Mouse (Mus musculus) limb, embryonic 10.5 days (tissue): ENCODE results near the gene Taok3. TPM values are rescaled to one million over a fixed set of nuclear protein-coding genes. Genes with fewer than 3 reads are reported as not detected.
A peak's percentile ranks its signal among the peaks of the same experiment; 100 is the strongest.

ENCODE experiments used
- DNase-seq: peaks from one replicate; pipeline ENCODE4 v3.0.0-alpha.2; 2017; ENCODE audit warnings: low spot score
- H3K27ac ChIP-seq: fragments of 300-500 bp; sonication (generic); 2 replicates; pipeline ENCODE4 v1.5.1; 2016; ENCODE audit warnings: mild to moderate bottlenecking
- H3K27me3 ChIP-seq: fragments of 300-500 bp; sonication (generic); 2 replicates; pipeline ENCODE4 v1.6.1; 2016; ENCODE audit warnings: low read depth, mild to moderate bottlenecking; ENCODE audit not compliant: poor library complexity, severe bottlenecking
- H3K36me3 ChIP-seq: fragments of 300-500 bp; sonication (generic); 2 replicates; pipeline ENCODE4 v1.6.1; 2016; ENCODE audit warnings: mild to moderate bottlenecking, moderate library complexity
- H3K4me1 ChIP-seq: fragments of 300-500 bp; sonication (generic); 2 replicates; pipeline ENCODE4 v1.6.1; 2016
- H3K4me3 ChIP-seq: fragments of 300-500 bp; sonication (generic); 2 replicates; pipeline ENCODE4 v1.5.1; 2016; ENCODE audit warnings: mild to moderate bottlenecking, moderate library complexity
- H3K9me3 ChIP-seq: fragments of 300-500 bp; sonication (generic); replicated peaks from 2 replicates; pipeline ENCODE4 v1.6.1; 2016; ENCODE audit warnings: mild to moderate bottlenecking
- WGBS: fragments of 180-500 bp; shearing (Covaris S2); methylation state at CpG from one replicate; pipeline ENCODE4 v1.1.7; 2016; 5-methylcytosine and 5-hydroxymethylcytosine counted together
- polyA plus RNA-seq: library from polyadenylated mRNA; unstranded; fragments of >200 nt; fragmentation: Nextera tagmentation; extraction: Ambion mirVana; gene quantifications from 2 replicates; pipeline ENCODE4 v1.2.1, GENCODE M21; 2016

The Taok3 gene
- polyA plus RNA-seq, 1 experiment from 2014 or later: 6.2 TPM

GRCm38 (mm10) chr5:117137011-117137410, 17.1 kb downstream of the Taok3 start:
- no peaks in the 10 kb centered on the region for H3K9me3 ChIP-seq
- no peak overlapping the region for H3K4me3 ChIP-seq
- 0 out of 2 replicates have a peak overlapping the region, but pooled peaks have one; percentile 10 for H3K27ac ChIP-seq
- 45% methylated on average over 10 of the region's 10 CpGs for WGBS
- no peak for DNase-seq
- no peaks in the 10 kb centered on the region for H3K36me3 ChIP-seq
- no peaks in the 10 kb centered on the region for H3K27me3 ChIP-seq
- H3K4me1 ChIP-seq: peaks cover 36% of the 10 kb centered on the region

- H3K9me3 ChIP-seq: no peaks in the 10 kb centered on the region
- no peaks in the 10 kb centered on the region for H3K27me3 ChIP-seq
- DNase-seq: no peak
- WGBS: 83% methylated on average over 8 of the region's 8 CpGs
- H3K4me1 ChIP-seq: peaks cover 36% of the 10 kb centered on the region
- H3K27ac ChIP-seq: no peak overlapping the region
- no peak overlapping the region for H3K4me3 ChIP-seq
- no peaks in the 10 kb centered on the region for H3K36me3 ChIP-seq
These were observed 17.7 kb downstream of the Taok3 start for GRCm38 (mm10) chr5:117137594-117137993.

GRCm38 (mm10) chr5:117138295-117138988, 18.5 kb downstream of the Taok3 start:
- Histone ChIP-seq H3K4me1 (peaks cover 36% of the 10 kb centered on the region), H3K27me3 (no peaks in the 10 kb centered on the region), H3K4me3 (no peak overlapping the region), H3K27ac (no peak overlapping the region), H3K36me3 (no peaks in the 10 kb centered on the region), H3K9me3 (no peaks in the 10 kb centered on the region)
- 79% methylated on average over 11 of the region's 11 CpGs for WGBS
- no peak for DNase-seq

- H3K4me1 ChIP-seq: peaks cover 31% of the 10 kb centered on the region
- H3K9me3 ChIP-seq: no peaks in the 10 kb centered on the region
- no peak overlapping the region for H3K4me3 ChIP-seq
- WGBS: 77% methylated on average over 8 of the region's 8 CpGs
- no peaks in the 10 kb centered on the region for H3K36me3 ChIP-seq
- no peaks in the 10 kb centered on the region for H3K27me3 ChIP-seq
- no peak for DNase-seq
- no peak overlapping the region for H3K27ac ChIP-seq
These were observed 19.9 kb downstream of the Taok3 start for GRCm38 (mm10) chr5:117139822-117140221.

GRCm38 (mm10) chr5:117140374-117140773, 20.4 kb downstream of the Taok3 start:
- Histone ChIP-seq H3K27me3 (no peaks in the 10 kb centered on the region), H3K9me3 (no peaks in the 10 kb centered on the region), H3K36me3 (no peaks in the 10 kb centered on the region), H3K27ac (no peak overlapping the region), H3K4me1 (peaks cover 25% of the 10 kb centered on the region), H3K4me3 (no peak overlapping the region)
- no peak for DNase-seq
- 72% methylated on average over 7 of the region's 7 CpGs for WGBS

- no peak for DNase-seq
- WGBS: 61% methylated on average over 9 of the region's 9 CpGs
- no peak overlapping the region for H3K27ac ChIP-seq
- H3K4me3 ChIP-seq: no peak overlapping the region
- no peaks in the 10 kb centered on the region for H3K27me3 ChIP-seq
- peaks cover 8% of the 10 kb centered on the region for H3K4me1 ChIP-seq
- no peaks in the 10 kb centered on the region for H3K36me3 ChIP-seq
- H3K9me3 ChIP-seq: no peaks in the 10 kb centered on the region
These were observed 23.8 kb downstream of the Taok3 start for GRCm38 (mm10) chr5:117143721-117144135.

- no peak for DNase-seq
- Histone ChIP-seq H3K36me3 (no peaks in the 10 kb centered on the region), H3K9me3 (no peaks in the 10 kb centered on the region), H3K27ac (no peak overlapping the region), H3K27me3 (no peaks in the 10 kb centered on the region), H3K4me3 (no peak overlapping the region), H3K4me1 (no peaks in the 10 kb centered on the region)
These were observed 26.2 kb downstream of the Taok3 start for GRCm38 (mm10) chr5:117146165-117146564.

GRCm38 (mm10) chr5:117147187-117148095, 27.5 kb downstream of the Taok3 start:
- Histone ChIP-seq H3K36me3 (no peaks in the 10 kb centered on the region), H3K27me3 (no peaks in the 10 kb centered on the region), H3K4me3 (no peak overlapping the region), H3K27ac (no peak overlapping the region), H3K4me1 (no peaks in the 10 kb centered on the region), H3K9me3 (no peaks in the 10 kb centered on the region)
- 92% methylated on average over 16 of the region's 16 CpGs for WGBS
- no peak for DNase-seq

GRCm38 (mm10) chr5:117149054-117149942, 29.4 kb downstream of the Taok3 start:
- Histone ChIP-seq H3K36me3 (no peaks in the 10 kb centered on the region), H3K27ac (no peak overlapping the region), H3K9me3 (no peaks in the 10 kb centered on the region), H3K4me3 (no peak overlapping the region), H3K4me1 (peaks cover 9% of the 10 kb centered on the region), H3K27me3 (no peaks in the 10 kb centered on the region)
- 78% methylated on average over 16 of the region's 16 CpGs for WGBS
- DNase-seq: no peak

- Histone ChIP-seq H3K4me3 (no peak overlapping the region), H3K27ac (no peak overlapping the region), H3K4me1 (peaks cover 9% of the 10 kb centered on the region), H3K27me3 (no peaks in the 10 kb centered on the region), H3K36me3 (no peaks in the 10 kb centered on the region), H3K9me3 (no peaks in the 10 kb centered on the region)
- 90% methylated on average over 5 of the region's 5 CpGs for WGBS
- DNase-seq: no peak
These were observed 30.1 kb downstream of the Taok3 start for GRCm38 (mm10) chr5:117150068-117150467.

GRCm38 (mm10) chr5:117152944-117153343, 33.0 kb downstream of the Taok3 start:
- Histone ChIP-seq H3K36me3 (no peaks in the 10 kb centered on the region), H3K4me3 (no peak overlapping the region), H3K27me3 (no peaks in the 10 kb centered on the region), H3K27ac (peak overlapping the region; percentile 46; the same call in 1 of the 2 replicates), H3K9me3 (no peaks in the 10 kb centered on the region), H3K4me1 (peaks cover 9% of the 10 kb centered on the region)
- DNase-seq: no peak

- DNase-seq: peak; percentile 57
- no peaks in the 10 kb centered on the region for H3K36me3 ChIP-seq
- H3K4me1 ChIP-seq: peaks cover 11% of the 10 kb centered on the region
- peak overlapping the region; percentile 46; the same call in 1 of the 2 replicates for H3K27ac ChIP-seq
- WGBS: 64% methylated on average over 15 of the region's 15 CpGs
- no peaks in the 10 kb centered on the region for H3K9me3 ChIP-seq
- H3K4me3 ChIP-seq: no peak overlapping the region
- H3K27me3 ChIP-seq: no peaks in the 10 kb centered on the region
These were observed 33.7 kb downstream of the Taok3 start for GRCm38 (mm10) chr5:117153527-117154091.
